In genomic region chr7:140756151-140756854, GRCm38 (mm10) we compare ENCODE assay signal across 28 mouse cellular contexts. TPM values are rescaled to one million over a fixed set of nuclear protein-coding genes. Genes with fewer than 3 reads are reported as not detected.
DNase-seq lines count a peak whose midpoint lies in the region.
"Had no signal": no experiment of that assay in that cellular context is flagged by ENCODE, and none has a peak within 500 bp of the region (broad histone marks: within the 10 kb centered on the region; RNA-seq: fewer than 3 reads in every experiment).

No protein-coding gene starts in this region.

- peak; percentile 16 to 29 for DNase-seq in heart, adult 9 months (ENCODE audit: low spot score in 2 of 2)
- no peak for DNase-seq in heart, embryonic 10.5 days (ENCODE audit: low spot score)
- DNase-seq in layer of hippocampus, adult 9-11 months: peak; percentile 15
- no peak for DNase-seq in layer of hippocampus, postnatal 10 days (ENCODE audit: low spot score in 2 of 2)
- DNase-seq in ovary, adult 18-20 months (ENCODE audit: low spot score): peak; percentile 31
- DNase-seq in ovary, postnatal 36 days (ENCODE audit: low spot score): no peak
- no peak for DNase-seq in spleen, postnatal 4 days (ENCODE audit: low spot score in 2 of 2)
- DNase-seq: cerebellum, adult 8-10 months; left cerebral cortex, postnatal 4 days; right cerebral cortex, postnatal 25 days; thymus, adult 2 months had no signal

- H3K36me3 ChIP-seq in heart, embryonic 10.5 days: no peaks in the 10 kb centered on the region
- H3K36me3 ChIP-seq: embryonic facial prominence, embryonic 10.5 days; kidney, embryonic 15.5 days; neural tube, embryonic 15.5 days had no signal

- H3K27me3 ChIP-seq in heart, embryonic 10.5 days (ENCODE audit: insufficient read depth, poor library complexity, severe bottlenecking): no peaks in the 10 kb centered on the region
- H3K27me3 ChIP-seq: kidney, embryonic 15.5 days; neural tube, embryonic 15.5 days had no signal

- no peaks in the 10 kb centered on the region for H3K4me1 ChIP-seq in heart, embryonic 10.5 days
- H3K4me1 ChIP-seq: embryonic facial prominence, embryonic 10.5 days; kidney, embryonic 15.5 days; neural tube, embryonic 15.5 days had no signal

- H3K4me3 ChIP-seq in heart, embryonic 10.5 days: no peak overlapping the region
- H3K4me3 ChIP-seq: embryonic facial prominence, embryonic 10.5 days; kidney, embryonic 15.5 days; neural tube, embryonic 15.5 days had no signal

- no peaks in the 10 kb centered on the region for H3K9me3 ChIP-seq in heart, embryonic 10.5 days
- H3K9me3 ChIP-seq: kidney, embryonic 15.5 days; neural tube, embryonic 15.5 days had no signal

- H3K27ac ChIP-seq in heart, embryonic 10.5 days: no peak overlapping the region
- H3K27ac ChIP-seq: embryonic facial prominence, embryonic 10.5 days; kidney, embryonic 15.5 days; liver, embryonic 14.5 days; neural tube, embryonic 15.5 days had no signal

- WGBS in heart, embryonic 10.5 days: 67% methylated on average over 4 of the region's 4 CpGs

RNA-seq across cellular contexts. Expression of gene Cyp2e1, which starts 7.2 kb away (rescaled TPM):
- not detected in 2 replicates for polyA plus RNA-seq in heart, embryonic 10.5 days (2016; fragmentation: Nextera tagmentation; extraction: Ambion mirVana)
- total RNA-seq in layer of hippocampus, postnatal 10 days (2021): not detected
- total RNA-seq: CH12.LX; common myeloid progenitor, adult 5-6 weeks; hematopoietic stem cell, adult 5-6 weeks; left cerebral cortex, postnatal 4 days; megakaryocyte, adult 5-6 weeks; MEL had no signal
- polyA plus RNA-seq: embryonic facial prominence, embryonic 10.5 days; forebrain, embryonic 11.5 days; hindbrain, embryonic 16.5 days; intestine, postnatal 0 days; midbrain, embryonic 16.5 days; neural tube, embryonic 15.5 days; stomach, embryonic 16.5 days had no signal

RNA-seq across cellular contexts. Expression of gene Syce1, which starts 31.3 kb away (rescaled TPM):
- 0.16 and 0.49 TPM in 2 replicates for polyA plus RNA-seq in heart, embryonic 10.5 days (2016; fragmentation: Nextera tagmentation; extraction: Ambion mirVana)
- not detected for total RNA-seq in layer of hippocampus, postnatal 10 days (2021)
- total RNA-seq: CH12.LX; gastrocnemius, adult 18-20 months; gastrocnemius, postnatal 4 days; MEL had no signal
- polyA plus RNA-seq: forebrain, embryonic 11.5 days had no signal

RNA-seq across cellular contexts. Expression of gene Olfr541, which starts 59.2 kb away (rescaled TPM):
- not detected in 2 replicates for polyA plus RNA-seq in heart, embryonic 10.5 days (2016; fragmentation: Nextera tagmentation; extraction: Ambion mirVana)
- total RNA-seq in layer of hippocampus, postnatal 10 days (2021): not detected
- total RNA-seq: CH12.LX; common myeloid progenitor, adult 5-6 weeks; gastrocnemius, adult 18-20 months; gastrocnemius, postnatal 4 days; hematopoietic stem cell, adult 5-6 weeks; left cerebral cortex, adult 18-20 months; left cerebral cortex, postnatal 4 days; megakaryocyte, adult 5-6 weeks; MEL had no signal
- polyA plus RNA-seq: embryonic facial prominence, embryonic 10.5 days; forebrain, embryonic 11.5 days; hindbrain, embryonic 16.5 days; intestine, postnatal 0 days; kidney, embryonic 15.5 days; liver, embryonic 14.5 days; midbrain, embryonic 16.5 days; neural tube, embryonic 15.5 days; stomach, embryonic 16.5 days; thymus, adult 2 months had no signal

Comparison
In these comparisons a context has a peak if more than half of its experiments do, and no peak if none do; other contexts are left out.
1. DNase-seq: peak in heart, adult 9 months (2 of 2), layer of hippocampus, adult 9-11 months (single experiment) and ovary, adult 18-20 months (single experiment); none in heart, embryonic 10.5 days (single experiment), layer of hippocampus, postnatal 10 days (0 of 2), ovary, postnatal 36 days (single experiment) and spleen, postnatal 4 days (0 of 2).